Mouse (Mus musculus) MEL-GATA-1-ER (cell line): ENCODE results near the gene Rassf4.
A peak's percentile ranks its signal among the peaks of the same experiment; 100 is the strongest.
"Not testable (repeated sequence)": the region's sequence is repeated elsewhere in the genome, so short reads cannot be mapped to it uniquely, and the experiment has no call there.

ENCODE experiments used
- DNase-seq: peaks from one replicate; pipeline ENCODE4 v3.0.0-alpha.2; 2012; ENCODE audit warnings: low read depth; ENCODE audit errors: extremely low read depth

Gene Rassf4

GRCm38 (mm10) chr6:116636581-116637235 lies 37.0 kb downstream of the Rassf4 start:
- no peak for DNase-seq

GRCm38 (mm10) chr6:116635251-116636180 lies 38.2 kb downstream of the Rassf4 start:
- DNase-seq, result no peak

GRCm38 (mm10) chr6:116633741-116634695 lies 39.7 kb downstream of the Rassf4 start:
- DNase-seq, result no peak

DNA sequence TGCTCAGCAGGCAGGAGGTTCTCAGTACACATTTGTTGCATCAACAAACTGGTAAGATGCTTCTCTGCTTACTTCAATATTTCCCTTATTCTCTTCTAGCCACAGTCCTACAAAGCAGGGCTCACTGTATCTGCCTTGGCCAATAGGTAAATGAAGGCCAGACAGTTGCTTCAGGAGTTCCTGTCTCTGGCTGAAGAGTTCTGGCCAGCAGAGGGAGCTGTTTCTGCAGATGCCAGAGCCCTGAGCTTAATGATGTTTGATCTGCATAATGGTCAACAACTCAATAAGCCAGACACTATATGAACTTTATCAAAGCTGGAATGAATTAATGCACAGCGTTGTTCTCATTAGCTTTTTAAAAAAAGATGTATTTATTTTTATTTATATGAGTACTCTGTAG lies 41.6 kb downstream of the Rassf4 start:
- peak; percentile 6 for DNase-seq

DNA sequence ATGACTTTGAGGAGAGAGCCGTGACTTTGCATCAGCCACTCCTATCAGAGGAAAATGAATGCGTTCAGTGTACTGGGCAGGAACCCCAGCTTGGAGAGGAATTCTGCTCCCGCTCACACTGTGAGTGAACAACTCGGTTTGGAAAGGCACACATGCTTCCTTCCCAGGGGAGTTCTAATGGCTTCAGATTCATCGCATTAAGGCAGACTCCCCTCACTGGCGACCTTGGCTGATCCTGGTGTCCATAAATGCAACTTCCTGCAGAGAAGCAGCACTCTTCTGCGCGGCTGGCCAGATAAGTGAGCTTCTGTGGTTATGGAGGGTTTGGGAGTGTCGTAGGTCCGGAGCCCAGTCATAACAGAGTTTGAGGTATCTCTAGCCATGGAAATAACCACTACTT lies 44.0 kb downstream of the Rassf4 start:
- no peak for DNase-seq

DNA sequence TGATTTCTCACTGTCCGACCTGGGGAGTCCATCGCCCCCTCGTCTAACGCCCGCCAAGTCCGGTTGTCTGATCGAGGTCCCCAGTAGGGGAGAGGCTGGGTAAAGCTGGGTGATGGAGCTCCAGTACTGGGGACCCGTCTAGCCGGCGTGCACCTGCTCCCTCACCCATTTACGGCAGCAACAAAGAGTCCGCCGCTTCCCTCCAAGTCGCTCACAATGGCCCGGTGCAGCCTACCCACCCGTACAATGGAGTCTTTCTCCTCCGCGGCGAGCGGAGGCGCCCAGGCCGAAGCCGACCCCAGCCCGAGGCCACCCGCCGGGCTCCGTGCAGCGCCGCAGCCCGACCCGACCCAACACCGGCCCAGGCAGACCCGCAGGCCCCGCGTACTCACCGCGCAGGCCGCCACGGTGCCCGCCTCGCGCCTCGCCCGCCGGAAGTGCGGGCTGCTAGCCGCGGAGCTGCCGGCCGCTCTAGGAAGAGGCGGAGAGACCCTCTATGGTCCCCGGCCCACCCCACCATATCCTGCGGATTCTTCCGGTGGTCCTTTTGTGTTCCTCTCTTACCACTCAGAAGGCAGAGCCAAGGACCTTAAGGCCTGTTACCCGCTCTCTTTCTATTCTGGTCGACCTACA lies 45.1 kb downstream of the Rassf4 start, which contains the start of gene Zfp422:
Zfp422 (minus strand) TSS at position 461 of the 633 bp plus-strand sequence.
- no peak for DNase-seq

- no peak for DNase-seq
Observed at GRCm38 (mm10) chr6:116628095-116628494, 45.7 kb downstream of the Rassf4 start.

DNA sequence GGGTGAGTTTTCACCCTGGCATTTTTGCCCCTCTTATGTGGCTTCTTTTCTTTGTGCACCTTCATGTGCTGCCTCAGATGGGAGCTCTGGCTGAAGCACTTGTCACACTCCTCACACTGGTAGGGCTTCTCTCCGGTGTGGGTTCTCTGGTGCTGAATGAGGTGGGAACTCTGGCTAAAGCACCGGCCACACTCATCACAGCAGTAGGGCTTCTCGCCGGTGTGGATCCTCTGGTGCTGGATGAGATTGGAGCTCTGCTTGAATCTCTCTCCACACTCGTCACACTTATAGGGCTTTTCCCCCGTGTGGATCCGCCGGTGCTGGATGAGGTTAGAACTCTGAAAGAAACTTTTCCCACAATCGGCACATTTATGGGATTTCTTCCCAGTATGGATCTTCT lies 47.3 kb downstream of the Rassf4 start:
- DNase-seq, result not testable (repeated sequence)

DNA sequence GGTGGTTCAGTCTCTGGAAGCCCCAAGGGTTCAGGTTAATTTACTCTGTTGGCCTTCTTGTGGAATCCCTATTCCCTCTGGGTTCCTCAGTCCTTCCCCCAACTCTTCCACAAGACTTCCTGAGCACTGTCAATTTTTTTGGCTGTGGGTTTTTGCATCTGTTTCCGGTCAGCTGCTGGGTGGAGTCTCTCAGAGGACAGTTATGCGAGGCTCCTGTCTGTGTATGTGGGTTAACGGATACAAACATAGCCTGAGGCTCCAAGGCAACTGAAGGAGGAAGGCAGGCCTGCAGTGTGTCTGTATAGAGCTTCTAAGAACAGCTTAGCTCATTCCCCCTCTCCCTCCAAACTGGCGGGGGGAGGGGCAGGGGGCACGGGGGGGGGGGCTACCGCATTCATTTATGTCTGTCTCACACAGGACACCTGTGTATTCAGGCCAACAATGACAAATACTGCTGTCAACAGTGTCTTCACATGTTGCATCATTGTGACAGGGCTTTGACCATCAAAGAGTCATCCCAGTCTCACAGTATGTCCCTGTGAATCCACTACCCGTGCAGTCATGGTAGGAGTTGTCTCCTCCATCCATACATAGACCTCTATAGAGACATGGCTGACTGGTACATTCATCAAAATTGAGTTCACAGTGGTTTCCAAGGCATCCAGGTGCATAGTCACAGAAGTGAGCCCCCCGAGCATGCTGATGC lies 52.3 kb downstream of the Rassf4 start:
- DNase-seq, result no peak

DNA sequence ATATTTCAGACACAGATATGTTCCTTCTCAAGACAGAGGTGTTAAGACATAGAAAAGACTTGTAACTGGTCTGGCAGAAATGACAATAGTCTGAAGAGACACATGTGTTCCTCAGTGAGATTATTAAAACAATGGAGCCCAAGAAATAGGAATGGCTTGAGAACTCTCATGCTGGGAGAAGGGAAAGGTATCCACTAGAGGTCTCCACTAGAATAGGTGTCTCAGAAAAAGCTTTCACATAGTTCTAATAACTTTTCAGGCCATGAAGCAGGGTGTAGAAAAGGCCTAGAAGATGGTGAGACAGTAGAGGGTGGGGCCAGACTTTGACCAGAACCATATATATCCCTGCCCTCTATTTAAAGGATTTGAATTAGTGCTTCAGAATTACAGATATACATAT lies 55.7 kb downstream of the Rassf4 start:
- no peak for DNase-seq

GRCm38 (mm10) chr6:116615719-116616118 lies 58.0 kb downstream of the Rassf4 start:
- DNase-seq, result no peak

DNA sequence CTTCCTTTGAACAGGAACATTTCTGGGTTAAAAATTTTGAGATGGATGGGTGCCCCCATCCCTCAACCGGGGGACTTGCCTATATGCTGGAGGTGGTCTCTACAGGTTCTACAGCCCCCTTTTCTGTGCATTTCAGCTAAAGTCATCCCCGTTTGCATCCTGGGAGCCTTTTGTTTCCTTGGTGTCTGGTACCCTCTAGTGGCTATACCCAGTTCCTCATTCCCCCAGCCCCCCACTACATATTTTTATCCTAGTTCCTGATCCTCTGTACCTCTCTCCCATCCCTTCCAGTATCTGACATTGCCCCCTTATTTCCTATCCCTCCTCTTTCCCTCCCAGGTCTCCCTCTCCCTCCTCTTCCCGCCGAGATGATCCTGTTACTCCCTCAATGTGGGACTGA lies 66.5 kb downstream of the Rassf4 start:
- no peak for DNase-seq

GRCm38 (mm10) chr6:116600969-116601368 lies 72.8 kb downstream of the Rassf4 start:
- DNase-seq, result not testable (repeated sequence)

DNA sequence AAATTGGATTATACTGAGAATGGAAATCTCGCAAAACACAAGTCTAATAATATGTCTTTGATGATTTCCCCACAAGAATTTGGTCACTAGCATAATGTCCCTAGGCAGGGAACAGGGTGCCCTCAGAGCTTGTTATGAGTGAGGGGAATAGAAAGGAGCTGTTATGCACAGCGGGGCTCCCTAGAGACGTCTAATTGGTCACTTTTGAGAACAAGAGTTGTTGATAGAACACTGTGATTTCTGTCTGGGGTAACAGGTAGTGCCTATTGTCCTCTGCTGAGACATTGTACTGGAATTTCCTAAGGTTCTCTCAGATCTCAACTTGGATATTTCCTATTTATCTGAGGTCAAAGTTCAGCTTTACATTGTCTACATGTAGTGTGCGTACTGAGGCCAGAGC lies 89.7 kb downstream of the Rassf4 start, which contains the start of gene Olfr215:
Olfr215 (minus strand) TSS at position 101 of the 400 bp plus-strand sequence.
- DNase-seq, result no peak
